Mouse (Mus musculus) G1E (cell line): ENCODE measurements at regions not wholly inside any gene's neighbourhood (a gene's known extent, or its start where the extent isn't known, plus 50 kb on each side); places are given as distances from the start of the nearest gene placed in this dataset.
A peak's percentile ranks its signal among the peaks of the same experiment; 100 is the strongest.

ENCODE experiments used
- ATAC-seq: 2 replicates; pipeline ENCODE4 v1.8.0; 2016; ENCODE audit warnings: mild to moderate bottlenecking; ENCODE audit not compliant: insufficient number of reproducible peaks, poor library complexity, low FRiP score, severe bottlenecking; ENCODE audit errors: extremely low read depth
- DNase-seq: peaks from one replicate; pipeline ENCODE4 v3.0.0; 2012; ENCODE audit warnings: low spot score
- H3K27me3 ChIP-seq: 2 replicates; pipeline ENCODE4 v1.6.1; 2012; ENCODE audit warnings: mild to moderate bottlenecking, low read length, inconsistent platforms; ENCODE audit not compliant: insufficient read depth
- H3K36me3 ChIP-seq: replicated peaks from 2 replicates; pipeline ENCODE3; 2012; ENCODE audit warnings: mild to moderate bottlenecking, inconsistent platforms
- H3K4me1 ChIP-seq: 2 replicates; pipeline ENCODE4 v1.6.1; 2012; ENCODE audit warnings: low read depth, low read length, inconsistent platforms, mixed read lengths; ENCODE audit not compliant: insufficient read depth
- H3K4me3 ChIP-seq: 2 replicates; pipeline ENCODE4 v1.5.1; 2012; ENCODE audit warnings: low read depth, mild to moderate bottlenecking, inconsistent platforms, low read length, moderate library complexity, mixed read lengths
- H3K9me3 ChIP-seq: replicated peaks from 2 replicates; pipeline ENCODE4 v1.6.1; 2012; ENCODE audit warnings: inconsistent platforms
- CTCF ChIP-seq: IDR thresholded peaks from 2 replicates; pipeline ENCODE4 v1.5.1; 2012; ENCODE audit warnings: low read depth, low read length, inconsistent platforms, mixed read lengths
- GATA1 ChIP-seq: IDR thresholded peaks from 2 replicates; pipeline ENCODE4 v1.6.1; 2012; ENCODE audit warnings: borderline replicate concordance, low read length, inconsistent platforms, mixed read lengths
- GATA2 ChIP-seq: IDR thresholded peaks from 2 replicates; pipeline ENCODE4 v1.6.1; 2012; ENCODE audit warnings: low read depth, low read length, inconsistent platforms, borderline replicate concordance
- POLR2AphosphoS5 ChIP-seq: IDR thresholded peaks from 2 replicates; pipeline ENCODE4 v1.6.1; 2012; ENCODE audit warnings: low read depth, low read length, inconsistent platforms; ENCODE audit not compliant: insufficient replicate concordance
- TAL1 ChIP-seq: conservative IDR thresholded peaks from 2 replicates; pipeline ENCODE4 v1.6.1; 2012; ENCODE audit warnings: low read depth, low read length, inconsistent platforms, mixed read lengths

GRCm38 (mm10) chr9:122455779-122456178 is 104.4 kb downstream of the Abhd5 start:
- H3K9me3 ChIP-seq, result no peaks in the 10 kb centered on the region
- no peak overlapping the region for H3K4me3 ChIP-seq
- DNase-seq (no peak), ATAC-seq (no peak)
- H3K36me3 ChIP-seq, result no peaks in the 10 kb centered on the region
- H3K27me3 ChIP-seq, result peaks cover 7% of the 10 kb centered on the region; the same call in 1 of the 2 replicates
- H3K4me1 ChIP-seq, result no peaks in the 10 kb centered on the region
- TF ChIP-seq GATA2 (no peak), GATA1 (no peak), CTCF (no peak), POLR2AphosphoS5 (no peak), TAL1 (no peak)

DNA sequence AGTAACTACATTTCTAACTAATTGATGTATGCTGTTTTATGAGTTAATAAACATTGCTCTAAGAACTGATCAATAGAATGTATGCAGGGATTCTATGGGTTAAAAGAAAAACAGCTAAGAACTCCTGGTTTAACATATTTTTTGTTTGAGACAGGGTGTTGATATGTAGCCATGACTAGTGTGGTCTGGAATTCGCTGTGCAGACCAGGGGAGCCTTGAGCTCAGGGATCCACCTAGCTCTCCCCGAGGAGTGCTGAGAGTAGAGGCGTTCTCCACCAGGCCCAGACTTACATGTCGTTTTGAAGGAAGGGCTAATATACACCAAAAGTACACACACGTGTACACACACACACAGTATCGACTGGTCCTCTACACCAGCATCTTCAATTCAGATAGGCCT is 108.1 kb downstream of the Abhd5 start:
- H3K36me3 ChIP-seq, result no peaks in the 10 kb centered on the region
- 0 out of 2 replicates have a peak, but pooled peaks cover under 1% of the 10 kb centered on the region for H3K27me3 ChIP-seq
- H3K9me3 ChIP-seq, result no peaks in the 10 kb centered on the region
- DNase-seq, result no peak
- ATAC-seq, result no peak
- H3K4me1 ChIP-seq, result no peaks in the 10 kb centered on the region
- H3K4me3 ChIP-seq, result no peak overlapping the region
- TF ChIP-seq GATA2, result no peak
- no peak for TF ChIP-seq TAL1
- no peak for TF ChIP-seq POLR2AphosphoS5
- TF ChIP-seq CTCF, result no peak
- TF ChIP-seq GATA1, result no peak

GRCm38 (mm10) chr9:122471539-122471938 is 120.1 kb downstream of the Abhd5 start:
- no peak overlapping the region for H3K4me3 ChIP-seq
- H3K36me3 ChIP-seq, result no peaks in the 10 kb centered on the region
- peaks cover 4% of the 10 kb centered on the region for H3K4me1 ChIP-seq
- no peaks in the 10 kb centered on the region for H3K9me3 ChIP-seq
- ATAC-seq, result no peak
- H3K27me3 ChIP-seq, result peaks cover 6% of the 10 kb centered on the region; the same call in 1 of the 2 replicates
- DNase-seq, result peak; percentile 10
- no peak for TF ChIP-seq POLR2AphosphoS5
- no peak for TF ChIP-seq GATA1
- TF ChIP-seq GATA2, result no peak
- no peak for TF ChIP-seq CTCF
- TF ChIP-seq TAL1, result no peak

- Histone ChIP-seq H3K9me3 (no peaks in the 10 kb centered on the region), H3K4me3 (no peak overlapping the region), H3K36me3 (no peaks in the 10 kb centered on the region), H3K4me1 (peaks cover 2% of the 10 kb centered on the region), H3K27me3 (peaks cover 18% of the 10 kb centered on the region)
- TF ChIP-seq GATA2 (no peak), CTCF (no peak), TAL1 (no peak), GATA1 (no peak), POLR2AphosphoS5 (no peak)
- ATAC-seq, result no peak
- DNase-seq, result no peak
Observed at GRCm38 (mm10) chr9:122476356-122476755, 124.9 kb downstream of the Abhd5 start.

- H3K4me1 ChIP-seq, result no peaks in the 10 kb centered on the region
- no peak for DNase-seq
- H3K4me3 ChIP-seq, result no peak overlapping the region
- no peaks in the 10 kb centered on the region for H3K36me3 ChIP-seq
- TF ChIP-seq CTCF, result no peak
- no peak for TF ChIP-seq GATA1
- TF ChIP-seq TAL1, result no peak
- no peak for TF ChIP-seq POLR2AphosphoS5
- no peak for TF ChIP-seq GATA2
- no peaks in the 10 kb centered on the region for H3K9me3 ChIP-seq
- ATAC-seq, result no peak
- peaks cover 10% of the 10 kb centered on the region; the same call in 1 of the 2 replicates for H3K27me3 ChIP-seq
Observed at GRCm38 (mm10) chr9:122487001-122487400, 135.6 kb downstream of the Abhd5 start.

DNA sequence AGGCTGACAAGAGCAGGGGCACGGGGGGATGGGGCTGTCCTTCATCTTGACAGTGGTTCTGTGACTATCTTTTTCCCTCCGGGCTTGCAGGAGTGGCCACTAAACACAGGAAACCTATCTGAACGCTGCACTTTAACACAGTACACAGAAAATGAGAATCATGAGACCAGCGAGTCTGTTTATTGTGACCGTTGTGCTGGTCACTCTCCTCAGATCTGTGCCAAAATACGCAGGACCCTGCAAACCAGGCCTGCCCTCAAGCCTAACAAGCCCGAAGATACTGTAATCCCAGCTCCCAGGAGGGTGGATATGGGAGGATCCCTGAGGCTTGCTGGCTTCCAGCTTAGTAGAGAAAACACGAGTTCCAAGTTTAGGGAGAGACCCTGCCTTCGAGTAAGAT is 143.3 kb downstream of the Abhd5 start:
- TF ChIP-seq POLR2AphosphoS5 (no peak), GATA2 (no peak), CTCF (no peak), GATA1 (no peak), TAL1 (no peak)
- ATAC-seq (no peak), DNase-seq (no peak)
- Histone ChIP-seq H3K27me3 (peaks cover 6% of the 10 kb centered on the region; the same call in 1 of the 2 replicates), H3K9me3 (no peaks in the 10 kb centered on the region), H3K36me3 (no peaks in the 10 kb centered on the region), H3K4me1 (no peaks in the 10 kb centered on the region), H3K4me3 (no peak overlapping the region)
